18 mouse cellular contexts compared by ENCODE assay signal in genomic region chr12:15828815-15829398, GRCm38 (mm10). TPM values are rescaled to one million over a fixed set of nuclear protein-coding genes. Genes with fewer than 3 reads are reported as not detected.
DNase-seq lines count a peak whose midpoint lies in the region; TF ChIP-seq lines count a peak whose summit lies in the region.
"Had no signal": no experiment of that assay in that cellular context is flagged by ENCODE, and none has a peak within 500 bp of the region (broad histone marks: within the 10 kb centered on the region; RNA-seq: fewer than 3 reads in every experiment).

No protein-coding gene starts in this region.

- no peaks in the 10 kb centered on the region for H3K4me1 ChIP-seq in lung, adult 2 months (ENCODE audit: control insufficient read depth, insufficient read depth, low read length)
- H3K4me1 ChIP-seq: embryonic facial prominence, embryonic 10.5 days; forebrain, embryonic 13.5 days; heart, embryonic 10.5 days; hindbrain, embryonic 13.5 days had no signal

- DNase-seq in adrenal gland, postnatal 10 days, result peak; percentile 40
- no peak for DNase-seq in adrenal gland, postnatal 4 days (ENCODE audit: low spot score in 2 of 2)
- DNase-seq in lung, postnatal 36 days, result peak; percentile 29
- no peak for DNase-seq in lung, adult 2 months
- peak; percentile 73 for DNase-seq in NIH3T3 (ENCODE audit: low read depth)
- DNase-seq in gastrocnemius, postnatal 36 days, result no peak
- DNase-seq in cerebellum, adult 9-11 months, result no peak
- DNase-seq: cerebellum, adult 11-12 months; cerebellum, postnatal 10 days; forebrain, postnatal 0 days; gastrocnemius, postnatal 25 days; heart, adult 18-20 months; heart, postnatal 14 days; kidney, adult 11 months had no signal

- 72% methylated on average over 2 of the region's 2 CpGs for WGBS in lung, adult 2 months

- no peak for TF ChIP-seq POLR2A in lung, adult 2 months (IDR thresholded peaks at IDR 0.05; ENCODE audit: borderline replicate concordance, extremely low read depth, low read depth, low read length)

- no peak for TF ChIP-seq CTCF in lung, adult 2 months (IDR thresholded peaks at IDR 0.05; ENCODE audit: insufficient read depth, low read length)

- intact Hi-C loops in gastrocnemius, postnatal 36 days (cut with DNase I), result no loop called here

- no peak overlapping the region for H3K4me3 ChIP-seq in lung, adult 2 months (replicated peaks; ENCODE audit: extremely low read depth, low read depth, low read length)
- H3K4me3 ChIP-seq: embryonic facial prominence, embryonic 10.5 days; forebrain, embryonic 13.5 days; heart, embryonic 10.5 days; hindbrain, embryonic 13.5 days had no signal

RNA-seq across cellular contexts. Expression of gene Trib2, which starts 12.2 kb away (rescaled TPM):
- 10 to 100 TPM; 24.8 to 25.1 TPM for total RNA-seq in adrenal gland, postnatal 10 days (2021)
- 10 to 100 TPM; 25.6 to 27.4 TPM for total RNA-seq in adrenal gland, postnatal 4 days (2021)
- polyA plus RNA-seq in lung, adult 2 months (2012; rRNA removed), result 34.0 and 36.0 TPM in 2 replicates
- total RNA-seq in gastrocnemius, postnatal 36 days (2021), result 10 to 100 TPM; 13.7 to 19.0 TPM

Comparison
In these comparisons a context has a peak if more than half of its experiments do, and no peak if none do; other contexts are left out.
1. DNase-seq: peak in adrenal gland, postnatal 10 days (single experiment), lung, postnatal 36 days (single experiment) and NIH3T3 (single experiment); none in adrenal gland, postnatal 4 days (0 of 2), lung, adult 2 months (single experiment), gastrocnemius, postnatal 36 days (0 of 2) and cerebellum, adult 9-11 months (single experiment).